Mouse (Mus musculus) gastrocnemius, postnatal 14 days (tissue): ENCODE results near the gene Gm15085. TPM values are rescaled to one million over a fixed set of nuclear protein-coding genes. Genes with fewer than 3 reads are reported as not detected.
"Not testable (repeated sequence)": the region's sequence is repeated elsewhere in the genome, so short reads cannot be mapped to it uniquely, and the experiment has no call there.

Experiments
- DNase-seq: peaks from one replicate; pipeline ENCODE4 v3.0.0; 2021; ENCODE audit warnings: mixed read lengths
- intact Hi-C: fragments of 180-260 bp; cut with DNase I; formaldehyde crosslinking; loops from one replicate; pipeline ENCODE4 v1.15.1; 2025; ENCODE audit warnings: low total_unique reads
- long read RNA-seq, 2 experiments: library from polyadenylated mRNA; stranded (forward); transcript quantifications; one replicate each; pipeline ENCODE4 v2.0.0; 2021
- total RNA-seq, 2 experiments: library from RNA; stranded (reverse); gene quantifications; 2 replicates each; pipeline ENCODE4 v1.2.3; 2021

Gm15085 gene
- total RNA-seq, result not detected
- long read RNA-seq, experiment 1, result 0 reads
- long read RNA-seq, experiment 2, result 0 reads

DNA sequence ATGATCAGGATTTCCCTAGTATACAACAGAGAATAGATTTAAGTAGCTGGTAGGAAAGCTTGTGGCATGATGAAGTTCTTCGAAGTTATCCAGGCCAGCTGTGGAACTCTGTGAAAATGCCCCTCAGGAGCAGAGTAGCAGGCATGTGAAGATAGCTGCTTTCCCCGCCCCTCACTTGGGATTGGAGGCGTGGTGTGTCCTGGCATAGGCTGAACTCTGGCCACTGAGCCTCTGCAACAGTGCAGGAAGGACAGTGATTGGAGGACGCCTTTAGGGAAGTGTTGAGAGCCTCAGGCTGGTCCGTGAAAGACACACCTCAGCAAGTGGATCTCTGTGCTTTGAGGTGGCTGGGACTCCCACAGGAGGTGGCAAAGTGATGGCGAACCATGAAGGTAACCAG, at the start of gene Gm15085:
TSS of gene Gm15085 (plus strand) at position 301 of the 400 bp plus-strand sequence.
- intact Hi-C loops, DNase-seq: not testable (repeated sequence)

Other genes with a start within 250 kb of the Gm15085 start
- not detected for gene Gm15093, start 175.2 kb upstream of the Gm15085 start, total RNA-seq
- gene Gm10439, start 147.0 kb downstream of the Gm15085 start, total RNA-seq, result not detected